ENCODE assay signal across 31 mouse cellular contexts in the genomic region with DNA sequence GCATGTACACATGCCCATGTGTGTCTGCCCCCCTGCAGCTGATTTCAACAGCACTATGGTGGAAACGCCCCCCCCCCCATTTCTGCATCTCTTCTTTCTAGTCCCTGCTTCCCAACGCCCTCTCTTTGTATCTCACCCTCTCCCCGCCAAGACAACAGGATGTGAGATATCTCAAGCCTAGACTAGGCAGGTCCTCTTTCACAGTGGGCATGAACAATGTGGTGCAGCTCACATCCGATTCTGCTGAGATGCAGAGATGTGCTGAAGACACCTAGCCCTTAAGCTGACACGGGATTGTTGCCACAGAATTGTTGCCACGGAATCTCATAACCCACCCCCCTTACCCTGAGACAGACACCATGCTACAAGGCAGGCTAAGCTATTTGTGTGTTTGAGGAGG. TPM values are rescaled to one million over a fixed set of nuclear protein-coding genes. Genes with fewer than 3 reads are reported as not detected.
DNase-seq lines count a peak whose midpoint lies in the region; ATAC-seq and TF ChIP-seq lines count a peak whose summit lies in the region.
"Had no signal": no experiment of that assay in that cellular context is flagged by ENCODE, and none has a peak within 500 bp of the region (broad histone marks: within the 10 kb centered on the region; RNA-seq: fewer than 3 reads in every experiment).

No protein-coding gene starts in this region.

- H3K27me3 ChIP-seq in spleen, adult 2 months (ENCODE audit: control insufficient read depth, insufficient read depth, low read length), result no peaks in the 10 kb centered on the region

- peaks cover 24% of the 10 kb centered on the region for H3K36me3 ChIP-seq in spleen, adult 2 months (ENCODE audit: control insufficient read depth, insufficient read depth, low read length)
- H3K36me3 ChIP-seq: embryonic facial prominence, embryonic 12.5 days; forebrain, embryonic 10.5 days; heart, embryonic 13.5 days; liver, embryonic 15.5 days; neural tube, embryonic 13.5 days had no signal

- 0 out of 2 replicates have a peak, but pooled peaks have one; percentile 21 for ATAC-seq in megakaryocyte, adult 5-6 weeks (ENCODE audit: poor library complexity, severe bottlenecking)
- no peak for ATAC-seq in erythroblast, adult 5-6 weeks (replicated peaks; ENCODE audit: low FRiP score, poor library complexity, severe bottlenecking)
- ATAC-seq: forebrain, postnatal 0 days; hindbrain, embryonic 16.5 days; intestine, embryonic 16.5 days; midbrain, embryonic 16.5 days had no signal

- 50% methylated on average over 6 of the region's 6 CpGs for WGBS in spleen, adult 2 months

- no peak for TF ChIP-seq CTCF in spleen, adult 2 months (IDR thresholded peaks at IDR 0.05; ENCODE audit: extremely low read depth, insufficient read depth, insufficient read length, insufficient replicate concordance)

- DNase-seq in spleen, adult 2 months (ENCODE audit: low read depth in 1 of 2, low spot score in 2 of 2), result no peak
- DNase-seq in spleen, adult 18-20 months, result no peak
- peak; percentile 65 for DNase-seq in thymus, postnatal 0 days (ENCODE audit: low spot score)
- no peak for DNase-seq in lung, postnatal 4 days
- no peak for DNase-seq in adrenal gland, postnatal 10 days
- DNase-seq in ovary, postnatal 14 days (ENCODE audit: low spot score), result no peak
- DNase-seq: adrenal gland, postnatal 14 days; cerebellum, adult 11 months; cerebellum, adult 9-10 months; embryo, embryonic 11 days; forebrain, postnatal 0 days; heart, postnatal 10 days; kidney, adult 8-10 months; layer of hippocampus, postnatal 36 days; liver; lung, embryonic 14.5 days; lung, postnatal 14 days; right cerebral cortex, postnatal 25 days had no signal

- TF ChIP-seq POLR2A in spleen, adult 2 months (IDR thresholded peaks at IDR 0.05; ENCODE audit: low read depth, low read length), result no peak

- H3K4me3 ChIP-seq in spleen, adult 2 months (ENCODE audit: extremely low read depth, insufficient read depth, insufficient read length), result no peak overlapping the region
- H3K4me3 ChIP-seq: embryonic facial prominence, embryonic 12.5 days; forebrain, embryonic 10.5 days; heart, embryonic 13.5 days; liver, embryonic 15.5 days; neural tube, embryonic 13.5 days had no signal

- H3K27ac ChIP-seq in spleen, adult 2 months (ENCODE audit: insufficient read depth, low read length), result peak overlapping the region; percentile 71
- H3K27ac ChIP-seq: embryonic facial prominence, embryonic 12.5 days; forebrain, embryonic 10.5 days; heart, embryonic 13.5 days; kidney, postnatal 0 days; liver, embryonic 15.5 days; neural tube, embryonic 13.5 days had no signal

- H3K4me1 ChIP-seq in spleen, adult 2 months (ENCODE audit: control insufficient read depth, insufficient read depth, insufficient read length), result peaks cover 46% of the 10 kb centered on the region; the same call in 1 of the 2 replicates
- H3K4me1 ChIP-seq: forebrain, embryonic 10.5 days; heart, embryonic 13.5 days; liver, embryonic 15.5 days; neural tube, embryonic 13.5 days had no signal

RNA-seq across cellular contexts. Expression of gene Grb7, which starts 18.3 kb away (rescaled TPM):
- 1.1 and 1.2 TPM in 2 replicates for polyA plus RNA-seq in spleen, adult 2 months (2012; rRNA removed)
- not detected in 2 replicates for total RNA-seq in megakaryocyte, adult 5-6 weeks (2015)
- not detected in 2 replicates for total RNA-seq in megakaryocyte, adult 5-6 weeks (2017)
- 3.7 and 4.5 TPM in 2 replicates for polyA plus RNA-seq in thymus, postnatal 0 days (2015; fragmentation: Nextera tagmentation; extraction: Ambion mirVana)
- not detected in 2 replicates for total RNA-seq in erythroblast, adult 5-6 weeks (2015; ENCODE audit: low replicate concordance)
- total RNA-seq in erythroblast, adult 5-6 weeks (2017; ENCODE audit: low replicate concordance), result not detected in 2 replicates
- total RNA-seq in adrenal gland, postnatal 10 days (2021), result 10 to 100 TPM in 1 of 2 experiments, 1 to 10 TPM in 1; 6.9 to 11.1 TPM
- total RNA-seq: heart, postnatal 10 days; megakaryocyte progenitor cell, adult 5-6 weeks had no signal
- polyA plus RNA-seq: C2C12 had no signal

RNA-seq across cellular contexts. Expression of gene Mien1, which starts 25.7 kb away (rescaled TPM):
- polyA plus RNA-seq in spleen, adult 2 months (2012; rRNA removed), result 37.1 and 37.8 TPM in 2 replicates
- total RNA-seq in megakaryocyte, adult 5-6 weeks (2015), result 56.6 and 65.4 TPM in 2 replicates
- total RNA-seq in megakaryocyte, adult 5-6 weeks (2017), result 31.5 and 38.0 TPM in 2 replicates
- polyA plus RNA-seq in thymus, postnatal 0 days (2015; fragmentation: Nextera tagmentation; extraction: Ambion mirVana), result 227 and 241 TPM in 2 replicates
- 13.4 and 19.9 TPM in 2 replicates for total RNA-seq in erythroblast, adult 5-6 weeks (2015; ENCODE audit: low replicate concordance)
- total RNA-seq in erythroblast, adult 5-6 weeks (2017; ENCODE audit: low replicate concordance), result 1.4 and 3.9 TPM in 2 replicates
- 10 to 100 TPM; 58.0 to 62.5 TPM for total RNA-seq in adrenal gland, postnatal 10 days (2021)

RNA-seq across cellular contexts. Expression of gene Erbb2, which starts 52.2 kb away (rescaled TPM):
- polyA plus RNA-seq in spleen, adult 2 months (2012; rRNA removed), result 4.0 and 5.5 TPM in 2 replicates
- total RNA-seq in megakaryocyte, adult 5-6 weeks (2015), result not detected in 2 replicates
- 0.28 TPM in 1 of 2 replicates, not detected in the other for total RNA-seq in megakaryocyte, adult 5-6 weeks (2017)
- 2.5 and 3.1 TPM in 2 replicates for polyA plus RNA-seq in thymus, postnatal 0 days (2015; fragmentation: Nextera tagmentation; extraction: Ambion mirVana)
- total RNA-seq in erythroblast, adult 5-6 weeks (2015; ENCODE audit: low replicate concordance), result 0.21 TPM in 1 of 2 replicates, not detected in the other
- total RNA-seq in erythroblast, adult 5-6 weeks (2017; ENCODE audit: low replicate concordance), result 0.28 TPM in 1 of 2 replicates, not detected in the other
- total RNA-seq in adrenal gland, postnatal 10 days (2021), result 1 to 10 TPM; 6.0 to 7.6 TPM
- total RNA-seq: megakaryocyte progenitor cell, adult 5-6 weeks had no signal

Comparison
In these comparisons a context has a peak if more than half of its experiments do, and no peak if none do; other contexts are left out.
1. RNA of gene Grb7, which starts 18.3 kb away (total RNA-seq): 6.9 to 11.1 TPM in adrenal gland, postnatal 10 days; not detected in megakaryocyte, adult 5-6 weeks and not detected in erythroblast, adult 5-6 weeks; every median in the first group is over 4 times any median in the second.
2. RNA of gene Erbb2, which starts 52.2 kb away (total RNA-seq): 6.0 to 7.6 TPM in adrenal gland, postnatal 10 days; 0.28 TPM in megakaryocyte, adult 5-6 weeks and 0.21 to 0.28 TPM in erythroblast, adult 5-6 weeks; every median in the first group is over 4 times any median in the second.